Mouse (Mus musculus) R1 (cell line): ENCODE measurements around the gene Abi3bp.
A peak's percentile ranks its signal among the peaks of the same experiment; 100 is the strongest.

Experiments
- DNase-seq: peaks from one replicate; pipeline ENCODE4 v3.0.0-alpha.2; 2018; ENCODE audit warnings: low read depth, low spot score

Abi3bp gene

GRCm38 (mm10) chr16:56503941-56504340 lies 26.3 kb downstream of the Abi3bp start:
- DNase-seq: no peak

GRCm38 (mm10) chr16:56518024-56518423 lies 40.3 kb downstream of the Abi3bp start:
- no peak for DNase-seq

GRCm38 (mm10) chr16:56524359-56524758 lies 46.7 kb downstream of the Abi3bp start:
- peak; percentile 46 for DNase-seq

- no peak for DNase-seq
Observed at GRCm38 (mm10) chr16:56526482-56526881, 48.8 kb downstream of the Abi3bp start.

- no peak for DNase-seq
Observed at GRCm38 (mm10) chr16:56528079-56528688, 50.5 kb downstream of the Abi3bp start.

GRCm38 (mm10) chr16:56579536-56579935 lies 101.9 kb downstream of the Abi3bp start:
- no peak for DNase-seq

GRCm38 (mm10) chr16:56593581-56593980 lies 115.9 kb downstream of the Abi3bp start:
- DNase-seq: no peak

- no peak for DNase-seq
Observed at GRCm38 (mm10) chr16:56594866-56595265, 117.2 kb downstream of the Abi3bp start.

GRCm38 (mm10) chr16:56598427-56598826 lies 120.7 kb downstream of the Abi3bp start:
- no peak for DNase-seq

GRCm38 (mm10) chr16:56602394-56602793 lies 124.7 kb downstream of the Abi3bp start:
- DNase-seq: no peak

- no peak for DNase-seq
Observed at GRCm38 (mm10) chr16:56610572-56610971, 132.9 kb downstream of the Abi3bp start.

GRCm38 (mm10) chr16:56611096-56611867 lies 133.6 kb downstream of the Abi3bp start:
- no peak for DNase-seq

- no peak for DNase-seq
Observed at GRCm38 (mm10) chr16:56638544-56638943, 160.9 kb downstream of the Abi3bp start.

GRCm38 (mm10) chr16:56645251-56645650 lies 167.6 kb downstream of the Abi3bp start:
- DNase-seq: no peak

GRCm38 (mm10) chr16:56646382-56647172 lies 168.9 kb downstream of the Abi3bp start:
- DNase-seq: no peak

GRCm38 (mm10) chr16:56655193-56655910 lies 177.7 kb downstream of the Abi3bp start:
- peak; percentile 16 for DNase-seq

- DNase-seq: no peak
Observed at GRCm38 (mm10) chr16:56658866-56659265, 181.2 kb downstream of the Abi3bp start.

- no peak for DNase-seq
Observed at GRCm38 (mm10) chr16:56669520-56669919, 191.8 kb downstream of the Abi3bp start.

GRCm38 (mm10) chr16:56670941-56671340 lies 193.3 kb downstream of the Abi3bp start:
- no peak for DNase-seq

GRCm38 (mm10) chr16:56673420-56673819 lies 195.7 kb downstream of the Abi3bp start:
- DNase-seq: no peak

GRCm38 (mm10) chr16:56677146-56677545 lies 199.5 kb downstream of the Abi3bp start:
- no peak for DNase-seq
